Mouse (Mus musculus) gastrocnemius, postnatal 4 days (tissue): ENCODE results near the gene Kif17. TPM values are rescaled to one million over a fixed set of nuclear protein-coding genes. Genes with fewer than 3 reads are reported as not detected.

Experiments
- DNase-seq, 2 experiments: peaks; one replicate each; pipeline ENCODE4 v3.0.0; 2021 to 2022; ENCODE audit warnings: low spot score in 2 of 2, mixed read lengths in 2 of 2
- microRNA-seq: library from miRNA; unstranded; fragments of <30 nt; microRNA quantifications from one replicate; pipeline ENCODE4 v1.2.0, GENCODE M21; 2021
- total RNA-seq, 2 experiments: library from RNA; stranded (reverse); gene quantifications; 2 replicates each; pipeline ENCODE4 v1.2.3; 2021

Kif17 gene
- total RNA-seq, 2 experiments from 2014 or later: 0.34 TPM

DNA sequence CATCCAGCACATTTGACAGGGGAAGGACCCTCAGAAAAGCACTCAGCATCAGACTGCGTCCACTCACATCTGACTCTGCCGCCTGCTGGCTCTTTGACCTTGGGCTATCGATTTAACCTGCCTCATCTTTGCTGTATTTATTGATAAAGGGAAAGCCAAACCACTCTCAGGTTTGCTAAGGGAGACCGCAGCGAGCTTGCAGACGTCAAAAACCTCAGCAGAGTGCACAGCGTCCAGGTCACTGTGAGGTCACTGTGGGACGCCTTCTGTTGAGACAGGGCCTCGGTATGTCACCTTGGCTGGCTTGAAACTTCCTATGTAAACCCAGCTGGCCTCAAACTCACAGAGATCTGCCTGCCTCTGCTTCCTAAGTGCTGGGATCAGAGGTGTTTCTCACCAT lies 87.1 kb downstream of the Kif17 start:
- DNase-seq: no peak

DNA sequence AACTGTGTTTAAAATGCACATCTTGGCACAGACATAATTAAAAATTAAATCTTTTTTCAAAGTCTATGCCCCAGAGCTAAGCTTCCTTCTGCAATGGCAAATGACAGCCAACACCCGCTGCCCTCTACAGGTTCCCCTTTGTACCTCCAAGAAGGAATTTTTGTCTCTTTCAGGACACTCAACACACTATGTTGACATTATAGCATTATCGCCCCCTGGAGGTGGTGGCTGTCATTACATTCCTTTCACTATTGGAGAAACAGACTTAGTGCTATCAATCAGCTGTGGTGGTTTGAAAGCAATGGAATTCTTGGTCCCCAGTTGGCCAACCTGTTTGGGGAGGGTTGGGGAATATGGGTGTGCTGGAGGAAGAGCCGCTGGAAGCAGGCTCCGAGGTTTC lies 89.7 kb downstream of the Kif17 start:
- DNase-seq: no peak

DNA sequence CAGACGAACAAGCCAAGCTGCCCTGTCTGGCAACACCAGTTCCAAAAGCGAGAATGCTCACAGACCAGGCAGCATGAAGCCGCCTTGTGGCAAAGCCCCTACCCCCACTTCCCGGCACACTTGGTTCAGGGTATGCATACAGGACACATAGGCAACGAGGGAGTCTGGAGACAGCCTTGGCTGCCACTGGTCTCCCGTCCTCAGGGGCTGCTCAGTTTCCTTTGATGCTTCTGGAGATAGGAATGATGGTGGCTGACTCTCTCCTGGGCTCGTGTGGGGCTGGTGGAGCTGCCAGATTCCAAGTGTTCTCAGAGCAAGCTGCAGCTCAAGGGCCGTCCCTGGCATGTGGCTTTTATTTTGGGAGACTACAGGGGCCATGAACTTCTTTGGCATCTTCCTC lies 91.2 kb downstream of the Kif17 start:
- DNase-seq: no peak

DNA sequence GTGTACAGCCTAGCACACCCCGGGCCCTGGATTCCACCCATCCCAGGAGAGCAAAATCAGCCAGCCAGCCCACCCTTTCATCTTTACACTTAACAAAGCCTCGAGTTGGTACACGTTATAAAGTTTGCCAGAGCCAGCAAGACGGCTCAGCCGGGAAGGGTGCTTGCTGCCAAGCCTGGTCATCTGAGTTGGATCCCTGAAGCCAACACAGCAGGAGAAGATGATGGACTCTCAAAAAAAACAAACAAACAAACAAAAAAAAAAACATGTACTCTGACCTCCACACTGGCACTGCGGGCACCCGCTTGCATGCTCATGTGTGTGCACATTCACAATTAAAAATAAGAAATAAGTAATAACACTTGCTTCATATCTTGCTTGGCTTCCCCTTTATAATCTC lies 91.8 kb downstream of the Kif17 start:
- DNase-seq: no peak

DNA sequence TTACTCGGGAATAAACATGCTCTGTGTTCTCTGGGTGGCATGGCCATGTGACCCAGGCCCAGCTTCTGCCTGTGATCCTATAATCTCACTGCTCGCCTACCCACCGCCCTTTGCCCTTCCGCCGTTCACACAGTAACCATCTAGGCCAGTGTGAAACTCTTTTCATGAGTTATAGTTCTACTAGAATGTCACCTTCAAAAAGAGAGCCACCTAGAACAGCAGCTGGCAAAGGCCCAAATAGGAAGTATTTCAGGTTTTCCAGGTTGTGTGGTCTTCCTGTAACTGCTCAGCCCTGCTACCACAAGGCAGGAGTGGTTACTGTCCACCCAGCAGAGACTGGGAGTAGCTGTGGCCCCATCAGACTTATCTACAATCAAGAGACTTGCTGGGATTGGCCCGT lies 92.5 kb downstream of the Kif17 start:
- no peak for DNase-seq

DNA sequence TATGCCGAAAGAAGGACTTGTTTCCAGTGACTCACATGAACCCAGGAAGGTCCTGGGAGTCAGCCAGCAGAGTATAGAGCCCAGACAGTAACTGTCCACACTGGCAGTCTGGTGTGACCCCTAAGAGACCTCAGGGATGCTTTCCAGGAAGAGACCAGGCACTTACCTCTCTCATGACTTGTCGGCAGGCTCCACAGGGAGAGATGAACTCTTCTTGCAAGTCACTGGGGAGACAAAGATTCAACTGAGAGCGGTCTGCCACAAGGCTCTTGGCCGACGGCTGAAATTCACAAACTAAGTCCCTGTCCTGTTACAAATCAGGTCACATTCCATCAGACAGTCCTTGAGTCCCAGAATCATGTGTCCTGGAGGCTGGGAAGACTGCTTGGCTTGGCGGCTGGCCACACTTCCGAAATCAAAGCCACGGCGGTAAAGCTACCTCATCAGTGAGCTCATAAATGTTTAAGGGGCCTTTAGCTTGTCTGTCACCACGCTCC lies 93.2 kb downstream of the Kif17 start:
- DNase-seq: no peak

DNA sequence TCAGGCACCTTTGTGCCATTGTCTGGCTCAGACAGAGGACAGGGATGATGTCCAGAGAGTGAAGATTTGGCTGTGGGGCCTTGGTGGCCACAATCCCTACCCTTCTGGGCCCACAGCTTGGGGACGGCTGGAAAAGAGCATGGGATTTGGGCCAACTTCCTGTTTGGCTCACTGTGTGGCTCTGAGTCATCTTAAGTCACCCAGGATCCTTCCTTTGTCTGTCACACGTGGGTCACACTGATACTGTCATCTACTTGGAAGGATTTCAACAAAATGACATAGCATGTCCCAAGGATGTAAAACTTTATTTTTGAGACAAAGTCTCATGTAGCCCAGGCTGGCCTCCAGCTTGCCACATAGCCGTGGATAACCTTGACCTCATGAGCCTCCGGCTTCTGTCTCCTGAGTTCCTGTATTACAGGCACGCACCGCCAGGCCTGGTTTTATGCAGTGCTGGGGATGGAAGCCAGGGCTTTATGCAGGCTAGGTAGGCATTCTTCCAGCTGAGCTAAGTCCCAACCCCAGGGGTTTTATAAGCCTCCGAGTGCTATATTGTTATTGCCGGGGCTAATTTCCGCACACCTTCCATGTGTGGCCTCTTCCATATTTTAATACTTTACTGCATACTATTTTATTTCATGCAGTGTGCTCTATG lies 94.8 kb downstream of the Kif17 start:
- no peak for DNase-seq

DNA sequence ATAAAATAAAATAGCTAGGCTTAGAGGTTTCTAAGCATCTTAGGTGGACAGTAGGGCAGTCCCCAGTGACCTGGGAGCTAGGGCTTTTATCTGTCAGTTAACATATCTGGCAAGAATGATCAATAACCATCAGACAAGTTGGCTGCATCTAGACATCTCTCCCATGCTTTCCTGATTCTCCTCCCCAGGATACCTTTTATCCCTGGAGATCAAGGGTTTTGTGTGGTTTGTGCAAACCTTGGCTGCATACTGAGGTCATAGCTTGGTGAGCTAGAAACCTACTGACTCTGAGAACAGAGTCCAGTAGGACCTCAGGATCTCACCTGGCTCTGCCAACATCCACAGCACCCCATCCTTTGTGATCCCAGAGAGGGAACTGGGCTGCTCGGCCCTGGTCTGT lies 97.0 kb downstream of the Kif17 start:
- DNase-seq: no peak

DNA sequence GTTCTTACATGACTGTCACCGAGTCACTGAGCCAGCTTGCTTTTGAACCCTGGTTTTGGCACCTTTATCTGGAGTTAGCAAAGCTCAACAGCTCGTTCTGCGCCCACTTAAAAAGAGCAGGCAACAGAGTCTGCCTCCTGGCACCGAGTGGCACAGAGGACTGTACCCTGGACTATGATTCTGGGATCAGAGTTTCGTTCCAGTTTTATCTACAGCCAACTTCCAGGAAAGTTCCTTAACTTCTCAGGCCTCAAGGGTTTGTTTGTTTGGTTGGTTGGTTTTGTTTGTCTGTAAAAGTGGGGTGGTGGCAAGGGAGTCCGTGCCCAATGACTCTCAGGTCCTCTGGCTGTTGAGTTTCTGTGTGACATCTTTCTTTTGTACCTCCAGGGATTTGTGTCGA lies 98.5 kb downstream of the Kif17 start:
- no peak for DNase-seq

Small RNA genes within 50 kb of the gene (microRNA-seq; reads per million reads assigned to microRNA genes)
- not detected for gene Gm27646
- not detected for gene Mir7019

Other genes with a start within 250 kb of the Kif17 start
- 100 to 1,000 TPM; 102 to 108 TPM for gene Hp1bp3, start 34.1 kb upstream of the Kif17 start, total RNA-seq
- under 1 TPM in 1 of 2 experiments, not detected in 1; 0.39 TPM for gene Sh2d5, start within 50 bp of the Kif17 start, total RNA-seq
- gene Ddost, start 54.3 kb downstream of the Kif17 start, total RNA-seq: 100 to 1,000 TPM; 106 to 115 TPM
- gene Pink1, start 75.9 kb downstream of the Kif17 start, total RNA-seq: 100 to 1,000 TPM; 170 to 188 TPM
- gene Cda, start 117.6 kb downstream of the Kif17 start, total RNA-seq: 1 to 10 TPM; 2.1 to 2.4 TPM
- gene Fam43b, start 146.1 kb downstream of the Kif17 start, total RNA-seq: not detected
- 10 to 100 TPM; 30.1 to 33.2 TPM for gene Mul1, start 184.2 kb downstream of the Kif17 start, total RNA-seq
- gene Camk2n1, start 203.9 kb downstream of the Kif17 start, total RNA-seq: 10 to 100 TPM in 1 of 2 experiments, 1 to 10 TPM in 1; 8.1 to 10.5 TPM